Mouse (Mus musculus) neutrophil, adult 65 days (primary cell): Measurements from ENCODE around the gene Trhr2. TPM values are rescaled to one million over a fixed set of nuclear protein-coding genes. Genes with fewer than 3 reads are reported as not detected.

Experiments used
- total RNA-seq: library from RNA; stranded (reverse); gene quantifications from 2 replicates; pipeline ENCODE4 v1.2.4, GENCODE M21; 2023

The Trhr2 gene
- total RNA-seq, result not detected in 2 replicates

GRCm38 (mm10) chr8:122360696-122361416 lies at the start of gene Trhr2:
Gene Trhr2, minus strand, starts transcription at chr8:122360746.

GRCm38 (mm10) chr8:122376365-122377231 lies 16.1 kb upstream of the Trhr2 start, which contains the start of gene Zc3h18:
Gene Zc3h18, plus strand, starts transcription at chr8:122376609.

Other genes with a start within 250 kb of the Trhr2 start
- gene Zfpm1, start 78.6 kb downstream of the Trhr2 start, total RNA-seq, result 4.6 and 11.2 TPM in 2 replicates
- 47.4 and 75.2 TPM in 2 replicates for gene Zc3h18, start 15.9 kb upstream of the Trhr2 start, total RNA-seq
- 0.98 TPM in 1 of 2 replicates, not detected in the other for gene Il17c, start 61.3 kb upstream of the Trhr2 start, total RNA-seq
- 796 and 813 TPM in 2 replicates for gene Cyba, start 72.2 kb upstream of the Trhr2 start, total RNA-seq
- gene Mvd, start 82.7 kb upstream of the Trhr2 start, total RNA-seq, result 8.7 and 10.0 TPM in 2 replicates
- gene Snai3, start 100.0 kb upstream of the Trhr2 start, total RNA-seq, result not detected in 2 replicates
- 47.1 and 54.5 TPM in 2 replicates for gene Rnf166, start 115.3 kb upstream of the Trhr2 start, total RNA-seq
- gene Ctu2, start 115.4 kb upstream of the Trhr2 start, total RNA-seq, result 13.2 and 15.3 TPM in 2 replicates
- gene Piezo1, start 190.6 kb upstream of the Trhr2 start, total RNA-seq, result 24.0 and 38.7 TPM in 2 replicates
- 56.1 and 75.3 TPM in 2 replicates for gene Cdt1, start 207.3 kb upstream of the Trhr2 start, total RNA-seq
- gene Aprt, start 216.2 kb upstream of the Trhr2 start, total RNA-seq, result 160 and 176 TPM in 2 replicates